Mouse (Mus musculus): ENCODE results near the gene Cfap126.
"Not testable (repeated sequence)": the region's sequence is repeated elsewhere in the genome, so short reads cannot be mapped to it uniquely, and the experiment has no call there.

The Cfap126 gene

DNA sequence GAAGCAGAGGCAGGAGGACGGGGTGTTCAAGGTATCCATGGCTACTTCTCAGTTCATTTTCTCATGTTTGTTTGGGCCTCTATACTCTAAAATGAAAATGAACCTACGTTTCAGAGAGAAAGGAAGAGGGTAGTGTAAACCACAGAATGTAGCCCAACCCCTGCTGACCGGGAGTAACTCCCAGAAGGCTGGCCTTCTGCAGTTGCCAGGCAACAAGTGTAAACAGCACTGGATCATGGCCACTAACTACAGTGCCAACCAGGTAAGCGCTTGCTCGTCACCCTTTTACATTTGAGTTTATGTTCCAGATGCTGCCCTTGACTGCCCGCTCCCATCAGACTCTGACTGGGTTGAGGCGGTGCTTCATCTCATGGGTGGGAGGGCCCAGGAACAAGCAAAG is 9.2 kb downstream of the Cfap126 start:
- DNase-seq (ENCODE audit: low read depth, low spot score), result peak; percentile 35

DNA sequence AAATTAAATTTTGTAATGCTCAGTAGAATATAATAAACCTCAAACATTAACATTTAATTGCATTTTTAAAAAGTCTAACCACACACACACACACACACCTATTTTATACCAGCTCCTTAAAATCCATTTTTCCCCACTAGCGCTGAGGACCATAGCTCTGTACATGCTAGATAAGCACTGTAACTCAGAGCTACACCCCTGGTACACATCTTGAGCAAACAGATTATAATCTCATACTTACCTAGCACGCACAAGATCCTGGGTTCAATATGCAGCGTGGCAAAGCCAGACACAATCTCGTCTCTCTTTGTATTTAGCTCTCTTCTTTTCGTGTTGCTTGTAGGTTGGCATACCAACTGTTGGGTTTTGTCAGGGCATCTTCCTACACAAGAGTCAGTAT is 10.7 kb downstream of the Cfap126 start:
- no peak for DNase-seq (ENCODE audit: low read depth, low spot score)

DNA sequence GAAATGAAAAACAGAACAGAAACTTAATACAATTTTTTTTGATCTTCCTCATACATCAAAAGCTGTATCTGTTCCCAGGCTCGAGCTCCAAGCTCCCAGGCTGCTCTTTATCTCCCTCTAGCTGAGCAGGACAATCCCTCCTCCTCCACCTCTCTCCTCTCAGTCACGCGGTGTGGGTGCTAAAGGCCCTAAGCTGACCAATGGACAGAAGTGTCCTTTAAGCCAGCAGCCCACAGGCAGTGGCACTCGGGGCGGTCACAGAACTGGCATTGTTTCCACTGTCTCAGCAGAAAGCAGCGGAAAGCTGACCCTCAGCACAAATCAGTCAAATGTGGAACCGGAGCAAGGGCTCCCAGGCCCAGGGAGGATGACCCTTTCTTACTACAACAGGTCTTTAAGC is 15.5 kb downstream of the Cfap126 start:
- DNase-seq (ENCODE audit: low read depth, low spot score), result no peak

- DNase-seq (ENCODE audit: low read depth, low spot score), result no peak
Observed at GRCm38 (mm10) chr1:171130971-171131370, 17.3 kb downstream of the Cfap126 start.

- DNase-seq (ENCODE audit: low read depth, low spot score), result no peak
Observed at GRCm38 (mm10) chr1:171135600-171135999, 21.9 kb downstream of the Cfap126 start.

- not testable (repeated sequence) for DNase-seq (ENCODE audit: low read depth, low spot score)
Observed at GRCm38 (mm10) chr1:171137486-171138155, 23.9 kb downstream of the Cfap126 start.

DNA sequence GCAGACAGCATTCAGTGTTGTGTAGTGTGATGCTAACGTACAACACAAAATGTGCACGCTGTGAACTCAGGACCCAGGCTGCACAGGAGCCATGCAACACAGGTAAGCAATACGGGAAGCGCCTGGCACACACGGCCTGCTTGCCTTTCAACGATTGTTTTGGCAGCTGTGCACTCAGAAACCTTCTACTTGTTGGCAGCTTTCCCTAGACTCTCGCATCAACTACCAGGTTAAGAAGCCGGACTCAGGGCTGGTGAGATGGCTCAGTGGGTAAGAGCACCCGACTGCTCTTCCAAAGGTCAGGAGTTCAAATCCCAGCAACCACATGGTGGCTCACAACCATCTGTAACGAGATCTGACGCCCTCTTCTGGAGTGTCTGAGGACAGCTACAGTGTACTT is 29.3 kb downstream of the Cfap126 start:
- DNase-seq (ENCODE audit: low read depth, low spot score), result not testable (repeated sequence)

DNA sequence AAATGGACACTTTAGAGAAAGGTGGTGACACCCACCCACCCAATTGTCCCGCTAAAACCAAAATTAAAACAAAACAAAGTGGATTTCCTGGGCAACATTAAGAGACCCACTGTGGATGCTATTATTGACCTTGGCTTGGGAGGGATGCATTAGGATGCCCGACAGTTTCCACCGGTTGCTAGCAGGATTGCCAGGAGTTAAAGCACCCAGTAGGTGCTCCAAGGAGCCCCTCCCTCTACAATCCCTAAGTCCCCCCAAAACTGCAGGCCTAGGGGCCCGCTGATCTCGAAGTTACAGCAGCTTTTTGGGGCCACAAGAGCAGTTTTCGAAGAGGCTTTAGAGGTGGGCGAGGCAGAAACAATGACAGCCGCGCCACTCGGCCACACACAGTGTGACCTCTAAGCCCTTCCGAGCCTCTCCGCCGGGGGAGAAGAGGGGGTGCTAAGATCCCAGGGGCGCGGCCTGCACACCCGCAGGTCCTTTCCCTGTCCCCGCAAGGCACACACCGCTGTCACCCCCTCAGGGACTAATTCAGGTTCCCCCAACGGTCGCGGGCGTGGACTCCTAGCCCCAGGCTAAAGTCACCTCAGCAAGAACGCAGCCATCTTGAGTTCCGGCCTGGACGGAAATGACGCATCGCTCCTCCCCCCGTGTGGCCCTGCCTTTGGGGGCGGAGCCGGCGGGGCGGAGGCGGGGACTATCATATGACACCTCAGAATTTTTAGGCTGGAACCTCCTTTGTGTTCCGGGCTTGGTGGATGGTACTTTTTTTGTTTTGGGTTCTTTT is 36.4 kb downstream of the Cfap126 start, which contains the start of the genes Sdhc and Mpz:
TSS of gene Sdhc (minus strand) at position 630 of the 787 bp plus-strand sequence.
TSS of gene Mpz (plus strand) at position 738 of the 787 bp plus-strand sequence.
- DNase-seq (ENCODE audit: low read depth, low spot score), result peak; percentile 98

DNA sequence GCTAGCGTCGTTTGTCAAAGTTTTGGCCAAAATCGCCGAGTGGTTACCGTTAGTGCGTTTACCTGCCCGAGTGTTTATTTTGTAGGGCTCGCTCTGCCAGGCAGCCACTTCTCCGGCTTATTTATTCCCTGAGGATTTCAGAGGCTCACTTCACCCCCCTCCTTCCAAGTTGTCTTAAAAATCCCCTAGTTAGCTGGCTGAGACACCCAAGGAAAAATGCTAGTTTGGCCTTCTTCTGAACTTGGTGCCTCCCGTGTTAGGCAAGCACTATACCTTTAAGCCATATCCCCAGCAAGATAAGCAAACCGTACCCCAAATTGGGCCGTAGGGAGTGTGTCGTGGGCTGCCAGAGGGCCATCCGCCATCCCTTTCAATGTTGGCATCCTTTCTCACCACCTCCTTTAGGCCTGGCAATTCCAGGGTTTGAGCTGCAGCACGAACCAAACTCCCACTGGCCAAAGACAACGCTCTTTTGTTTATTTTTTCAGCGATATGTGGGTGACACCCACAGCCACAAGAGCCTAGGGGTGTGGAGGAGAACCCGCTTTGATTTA is 37.2 kb downstream of the Cfap126 start:
- DNase-seq (ENCODE audit: low read depth, low spot score), result no peak

- DNase-seq (ENCODE audit: low read depth, low spot score), result no peak
Observed at GRCm38 (mm10) chr1:171151966-171152365, 38.2 kb downstream of the Cfap126 start.

- no peak for DNase-seq (ENCODE audit: low read depth, low spot score)
Observed at GRCm38 (mm10) chr1:171156644-171157043, 42.9 kb downstream of the Cfap126 start.

DNA sequence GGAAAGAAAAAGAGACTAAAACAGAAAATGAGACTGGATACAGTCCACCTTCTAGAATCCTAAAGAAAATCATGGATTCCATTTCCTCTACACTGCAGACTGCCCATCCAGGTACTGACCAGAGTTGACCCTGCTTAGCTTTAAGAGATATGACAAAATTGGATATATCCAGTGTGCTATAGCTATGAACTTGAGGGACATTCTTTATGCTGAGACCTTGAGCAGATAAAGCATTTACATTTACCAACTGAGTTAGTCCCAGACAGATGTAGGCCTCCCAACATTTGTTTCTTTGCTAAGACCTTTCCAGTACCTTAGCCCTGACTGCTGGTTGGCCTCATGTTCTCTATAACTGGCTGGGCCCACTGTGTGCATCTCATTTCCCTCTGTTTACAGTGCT is 44.2 kb downstream of the Cfap126 start:
- no peak for DNase-seq (ENCODE audit: low read depth, low spot score)

DNA sequence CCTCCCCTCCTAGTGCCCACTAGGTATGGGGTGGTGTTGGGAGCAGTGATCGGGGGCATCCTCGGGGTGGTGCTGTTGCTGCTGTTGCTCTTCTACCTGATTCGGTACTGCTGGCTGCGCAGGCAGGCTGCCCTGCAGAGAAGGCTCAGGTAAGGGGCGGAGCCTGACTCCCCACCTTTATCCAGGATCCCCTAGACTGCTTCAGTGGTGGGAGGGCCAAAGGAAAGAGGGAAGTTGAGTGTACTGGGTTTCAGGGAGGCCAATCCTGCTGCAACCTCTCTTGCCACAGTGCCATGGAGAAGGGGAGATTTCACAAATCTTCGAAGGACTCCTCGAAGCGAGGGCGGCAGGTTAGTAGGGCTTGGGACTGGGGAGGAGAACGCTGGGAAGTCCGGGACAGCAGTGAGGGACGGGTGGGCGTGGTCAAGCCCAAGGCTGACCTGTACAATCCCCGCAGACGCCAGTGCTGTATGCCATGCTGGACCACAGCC is 45.8 kb downstream of the Cfap126 start:
- DNase-seq (ENCODE audit: low read depth, low spot score), result no peak

GRCm38 (mm10) chr1:171162526-171162925 is 48.8 kb downstream of the Cfap126 start:
- no peak for DNase-seq (ENCODE audit: low read depth, low spot score)

DNA sequence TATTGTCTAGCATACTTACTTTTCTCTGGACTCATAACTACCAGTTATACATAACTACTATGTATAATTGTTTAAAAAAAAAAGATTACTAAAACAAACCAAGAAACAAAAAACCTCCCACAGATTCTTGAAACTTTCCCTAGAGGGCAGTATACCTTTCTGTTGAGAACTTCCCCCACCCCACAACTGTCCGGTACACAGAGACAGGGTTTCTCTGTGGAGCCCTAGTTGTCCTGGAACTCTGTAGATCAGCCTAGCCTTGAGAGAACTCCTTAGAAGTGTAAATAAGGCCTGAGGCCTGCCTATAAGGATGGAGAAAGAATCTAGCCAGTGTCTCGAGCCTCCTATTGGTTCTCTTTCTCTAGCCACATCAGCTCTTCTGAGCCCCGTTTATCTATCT is 50.5 kb downstream of the Cfap126 start:
- DNase-seq (ENCODE audit: low read depth, low spot score), result peak; percentile 11

- no peak for DNase-seq (ENCODE audit: low read depth, low spot score)
Observed at GRCm38 (mm10) chr1:171165629-171166345, 52.1 kb downstream of the Cfap126 start.

- no peak for DNase-seq (ENCODE audit: low read depth, low spot score)
Observed at GRCm38 (mm10) chr1:171168906-171169305, 55.2 kb downstream of the Cfap126 start.

- no peak for DNase-seq (ENCODE audit: low read depth, low spot score)
Observed at GRCm38 (mm10) chr1:171169913-171170312, 56.2 kb downstream of the Cfap126 start.

- no peak for DNase-seq (ENCODE audit: low read depth, low spot score)
Observed at GRCm38 (mm10) chr1:171171138-171171537, 57.4 kb downstream of the Cfap126 start.

DNA sequence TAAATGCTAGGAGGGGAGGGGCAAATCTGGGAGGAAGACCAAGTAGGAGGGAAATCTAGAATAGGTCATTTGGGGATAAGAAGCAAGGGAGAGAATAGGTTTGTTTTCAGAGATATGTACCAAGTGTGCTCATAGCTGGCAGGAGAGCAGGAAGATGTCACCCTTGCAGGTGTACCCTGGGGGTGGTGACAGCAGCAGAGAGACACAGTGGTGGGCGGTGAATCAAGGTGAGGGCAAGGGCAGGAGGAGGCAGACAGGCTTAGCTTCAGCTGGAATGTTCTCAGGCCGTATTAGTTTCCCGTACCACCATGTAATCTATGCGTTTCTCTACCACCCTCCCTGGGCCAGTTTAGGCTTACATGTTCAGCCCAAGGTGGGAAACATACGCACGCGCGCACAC is 59.1 kb downstream of the Cfap126 start:
- no peak for DNase-seq (ENCODE audit: low read depth, low spot score)

All from CD4-positive, CD25-positive, alpha-beta regulatory T cell, adult 2 months (primary cell).